Mouse (Mus musculus) cortical plate, adult 2 months (tissue): ENCODE measurements around the gene Pikfyve. TPM values are rescaled to one million over a fixed set of nuclear protein-coding genes. Genes with fewer than 3 reads are reported as not detected.

ENCODE experiments used
- H3K27ac ChIP-seq: fragments of 200-500 bp; 2 replicates; pipeline ENCODE4 v1.5.1; 2012; ENCODE audit warnings: low read length, control low read depth, inconsistent platforms; ENCODE audit not compliant: insufficient read depth
- H3K4me1 ChIP-seq: fragments of 200-500 bp; 2 replicates; pipeline ENCODE4 v1.6.1; 2011; ENCODE audit warnings: low read length; ENCODE audit not compliant: control insufficient read depth, insufficient read depth
- H3K4me3 ChIP-seq: fragments of 200-500 bp; 2 replicates; pipeline ENCODE4 v1.5.1; 2011; ENCODE audit warnings: mild to moderate bottlenecking, low read length, control low read depth; ENCODE audit not compliant: insufficient read depth
- CTCF ChIP-seq: fragments of 200-500 bp; IDR thresholded peaks from 2 replicates; pipeline ENCODE4 v1.5.1; 2011; ENCODE audit warnings: mild to moderate bottlenecking, control low read depth, low read length; ENCODE audit not compliant: insufficient read depth; ENCODE audit errors: extremely low read depth
- POLR2A ChIP-seq: fragments of 200-500 bp; IDR thresholded peaks from 2 replicates; pipeline ENCODE4 v1.6.1; 2011; ENCODE audit warnings: mild to moderate bottlenecking, low read length, control low read depth; ENCODE audit not compliant: insufficient read depth; ENCODE audit errors: extremely low read depth
- polyA plus RNA-seq: library from polyadenylated mRNA; depleted of rRNA; stranded (reverse); fragments of >200 nt; gene quantifications from 2 replicates; pipeline ENCODE4 v1.2.3, GENCODE M21; 2012; rRNA removed

Gene Pikfyve
- polyA plus RNA-seq, 1 experiment: 13.2 TPM

DNA sequence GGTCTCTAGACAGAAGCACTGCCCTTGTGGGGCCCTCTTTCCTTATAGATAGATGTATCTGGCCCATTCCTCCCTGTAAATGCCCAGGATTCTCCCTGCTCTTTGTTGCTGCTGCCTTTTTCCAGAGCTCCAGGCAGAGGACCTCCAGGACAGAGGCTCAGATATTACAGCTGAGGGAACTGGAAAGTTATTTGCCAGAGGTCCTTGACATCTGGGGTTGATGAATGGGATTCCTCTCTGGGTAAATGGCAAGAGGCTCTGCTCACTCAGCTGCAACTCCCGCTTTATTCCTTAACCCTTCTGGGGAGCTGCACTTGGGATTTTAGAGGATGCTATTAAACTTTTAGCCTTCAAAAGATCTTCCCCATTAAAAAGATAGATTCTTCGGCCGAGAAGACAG is 122.0 kb downstream of the Pikfyve start:
- H3K4me1 ChIP-seq: no peaks in the 10 kb centered on the region
- no peak overlapping the region for H3K27ac ChIP-seq
- no peak overlapping the region for H3K4me3 ChIP-seq
- no peak for TF ChIP-seq POLR2A
- no peak for TF ChIP-seq CTCF

GRCm38 (mm10) chr1:65311214-65311933 is 124.9 kb downstream of the Pikfyve start:
- no peaks in the 10 kb centered on the region for H3K4me1 ChIP-seq
- H3K27ac ChIP-seq: no peak overlapping the region
- TF ChIP-seq POLR2A: no peak
- no peak for TF ChIP-seq CTCF
- peak overlapping the region; percentile 23 for H3K4me3 ChIP-seq

DNA sequence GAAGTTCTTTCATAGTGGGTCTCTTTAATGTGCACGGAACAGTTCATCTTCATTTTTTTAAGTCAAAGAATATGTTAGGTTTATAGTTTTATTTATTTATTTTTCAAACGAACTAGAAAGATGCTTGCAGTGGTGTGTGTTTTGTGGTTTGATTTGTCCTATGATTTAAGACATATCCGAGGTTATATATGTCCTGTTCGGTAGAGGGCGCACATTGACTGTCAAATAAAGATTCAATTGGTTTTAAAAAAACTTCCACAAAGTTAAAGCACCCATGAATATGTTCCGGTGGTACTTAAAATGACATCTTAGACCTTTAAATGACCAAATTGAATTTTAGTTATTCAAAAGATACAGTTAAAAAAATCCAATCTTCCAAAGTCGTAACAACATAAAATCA is 125.6 kb downstream of the Pikfyve start:
- Histone ChIP-seq H3K4me1 (no peaks in the 10 kb centered on the region), H3K4me3 (no peak overlapping the region), H3K27ac (no peak overlapping the region)
- TF ChIP-seq POLR2A (no peak), CTCF (no peak)

DNA sequence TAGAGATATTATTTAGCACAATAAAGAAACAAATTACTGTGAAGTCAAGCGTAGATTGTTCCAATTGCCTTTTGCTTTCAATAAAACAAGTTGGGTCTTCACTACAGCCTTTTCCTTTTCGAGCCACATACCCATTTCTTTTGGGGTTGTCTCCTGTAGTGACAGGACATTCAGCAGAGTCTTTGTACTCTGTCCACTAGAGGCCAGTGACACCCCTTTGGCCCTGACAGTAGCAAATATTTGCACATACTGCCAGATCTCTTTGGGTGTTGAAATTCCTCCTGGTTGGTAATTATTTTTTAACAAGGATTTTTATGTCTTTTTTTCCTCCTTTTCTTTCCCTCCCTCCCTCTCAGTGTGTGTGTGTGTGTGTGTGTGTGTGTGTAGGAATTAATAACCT is 126.4 kb downstream of the Pikfyve start:
- Histone ChIP-seq H3K4me1 (no peaks in the 10 kb centered on the region), H3K4me3 (no peak overlapping the region), H3K27ac (no peak overlapping the region)
- TF ChIP-seq CTCF (no peak), POLR2A (no peak)

- Histone ChIP-seq H3K4me1 (no peaks in the 10 kb centered on the region), H3K27ac (no peak overlapping the region), H3K4me3 (no peak overlapping the region)
- TF ChIP-seq POLR2A: no peak
- TF ChIP-seq CTCF: no peak
Measured at GRCm38 (mm10) chr1:65314054-65315021, 127.9 kb downstream of the Pikfyve start.

DNA sequence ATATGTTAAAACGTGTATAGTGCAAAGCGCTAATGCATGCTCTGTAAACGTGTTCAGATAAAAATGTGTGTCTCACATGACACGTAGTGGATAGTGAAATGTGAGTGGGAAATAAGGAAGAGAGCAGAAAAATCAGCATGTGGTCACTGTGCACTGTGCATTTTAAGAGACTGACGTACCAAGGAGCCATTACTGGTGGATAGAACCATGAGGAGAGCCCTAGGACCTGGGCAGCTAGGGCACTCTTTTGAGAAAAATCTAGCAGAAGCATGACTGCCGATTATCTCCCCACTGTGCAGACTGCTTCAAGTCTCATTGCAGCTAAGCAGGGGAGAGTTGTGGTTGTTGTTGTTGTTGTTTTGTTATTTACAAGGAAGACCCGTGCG is 128.5 kb downstream of the Pikfyve start:
- TF ChIP-seq POLR2A (no peak), CTCF (no peak)
- H3K4me3 ChIP-seq: no peak overlapping the region
- H3K4me1 ChIP-seq: no peaks in the 10 kb centered on the region
- no peak overlapping the region for H3K27ac ChIP-seq

Other genes with a start within 250 kb of the Pikfyve start
- 15.2 and 15.4 TPM in 2 replicates for gene Plekhm3, start 229.9 kb upstream of the Pikfyve start, polyA plus RNA-seq
- gene Akr1cl, start 153.9 kb upstream of the Pikfyve start, polyA plus RNA-seq: not detected in 2 replicates
- gene Cryge, start 135.5 kb upstream of the Pikfyve start, polyA plus RNA-seq: not detected in 2 replicates
- not detected in 2 replicates for gene Crygd, start 123.2 kb upstream of the Pikfyve start, polyA plus RNA-seq
- gene Crygc, start 113.0 kb upstream of the Pikfyve start, polyA plus RNA-seq: not detected in 2 replicates
- not detected in 2 replicates for gene Crygb, start 104.4 kb upstream of the Pikfyve start, polyA plus RNA-seq
- 1.1 and 1.3 TPM in 2 replicates for gene Cryga, start 83.3 kb upstream of the Pikfyve start, polyA plus RNA-seq
- gene Gm28845, start 67.1 kb upstream of the Pikfyve start, polyA plus RNA-seq: 0.83 and 1.7 TPM in 2 replicates
- gene D630023F18Rik, start 63.5 kb upstream of the Pikfyve start, polyA plus RNA-seq: 4.7 and 6.8 TPM in 2 replicates
- gene Idh1, start 183 bp upstream of the Pikfyve start, polyA plus RNA-seq: 36.7 and 37.6 TPM in 2 replicates
- gene Pth2r, start 95.4 kb downstream of the Pikfyve start, polyA plus RNA-seq: 1.1 and 1.3 TPM in 2 replicates